Mouse (Mus musculus): ENCODE measurements at regions not wholly inside any gene's neighbourhood (a gene's known extent, or its start where the extent isn't known, plus 50 kb on each side); places are given as distances from the start of the nearest gene placed in this dataset.

DNA sequence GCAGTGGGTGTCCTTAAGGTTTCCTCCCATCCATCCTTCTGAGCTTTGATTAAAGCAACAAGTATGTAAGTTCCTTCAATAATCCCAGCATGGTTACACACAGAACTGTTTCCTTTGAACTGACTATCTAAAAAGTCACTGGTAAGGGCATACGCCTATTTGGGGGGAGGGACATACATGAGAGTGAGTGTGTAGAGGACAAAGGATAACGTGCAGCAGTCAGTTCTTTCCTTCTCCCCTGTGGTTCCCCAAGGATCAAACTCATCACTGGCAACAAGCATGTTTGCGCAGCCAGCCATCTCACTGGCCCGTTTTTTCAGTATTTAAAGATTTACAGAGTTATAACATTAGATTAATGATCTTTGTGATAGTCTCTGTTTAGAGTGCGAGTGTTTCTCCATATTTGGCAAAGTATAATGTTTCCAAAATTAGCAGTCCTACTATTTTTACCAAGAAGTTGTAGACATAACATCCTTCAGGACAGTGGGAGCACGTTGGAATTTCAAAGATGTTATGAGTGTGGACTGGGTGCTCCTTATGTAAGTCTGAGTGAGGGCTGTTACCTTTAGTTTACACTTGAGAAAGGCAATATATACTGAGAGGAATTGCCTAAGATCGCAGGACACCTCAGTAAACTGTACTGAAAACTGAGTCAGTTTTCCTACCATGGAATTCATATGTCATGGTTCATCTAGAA is 151.6 kb upstream of the Lrig3 start:
- no peak for TF ChIP-seq POLR2A (IDR thresholded peaks at IDR 0.05; ENCODE audit: insufficient read depth, low read depth, low read length)
- no peak for TF ChIP-seq CTCF (IDR thresholded peaks at IDR 0.05)
- TF ChIP-seq EP300 (IDR thresholded peaks at IDR 0.05; ENCODE audit: insufficient read depth, low read depth, low read length), result no peak
- intact Hi-C loops (cut with DNase I), result no loop called here
- DNase-seq, result no peak
- H3K79me2 ChIP-seq (replicated peaks; ENCODE audit: control insufficient read depth, insufficient read depth, low read length), result no peaks in the 10 kb centered on the region
- H3K4me1 ChIP-seq (ENCODE audit: control insufficient read depth, insufficient read depth, low read length), result no peaks in the 10 kb centered on the region
- no peak overlapping the region for H3K4me3 ChIP-seq
- no peak overlapping the region for H3K27ac ChIP-seq
- H3K36me3 ChIP-seq (ENCODE audit: control insufficient read depth, insufficient read depth, low read length), result no peaks in the 10 kb centered on the region
- 64% methylated on average over 7 of the region's 7 CpGs for WGBS
- peaks cover 1% of the 10 kb centered on the region; the same call in 1 of the 2 replicates for H3K27me3 ChIP-seq (ENCODE audit: control insufficient read depth, insufficient read depth, low read length)
- H3K9ac ChIP-seq (ENCODE audit: low read depth, low read length), result no peak overlapping the region

DNA sequence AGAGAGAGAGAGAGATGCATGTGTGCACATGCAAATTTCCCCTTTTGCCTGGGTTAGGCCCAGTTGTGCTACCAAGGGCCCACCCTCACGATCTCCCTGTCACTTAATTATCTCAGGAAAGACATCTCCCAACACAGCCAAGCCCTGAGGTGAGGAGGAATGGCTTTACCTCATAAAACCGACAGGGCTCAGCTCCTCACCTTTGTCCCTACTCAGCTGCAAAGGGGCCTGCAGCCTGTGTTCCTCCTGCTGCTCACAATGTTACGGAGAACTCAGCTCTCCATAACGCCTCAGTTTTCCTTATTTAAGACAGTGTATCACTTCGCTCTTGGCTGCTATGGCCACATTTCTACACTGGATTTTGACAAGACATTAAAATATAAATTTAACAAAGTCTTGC is 133.8 kb upstream of the Lrig3 start:
- H3K27ac ChIP-seq, result no peak overlapping the region
- H3K4me3 ChIP-seq, result no peak overlapping the region
- intact Hi-C loops (cut with DNase I), result no loop called here
- no peak for DNase-seq
- H3K27me3 ChIP-seq (ENCODE audit: control insufficient read depth, insufficient read depth, low read length), result no peaks in the 10 kb centered on the region
- H3K9ac ChIP-seq (ENCODE audit: low read depth, low read length), result no peak overlapping the region
- no peaks in the 10 kb centered on the region for H3K4me1 ChIP-seq (ENCODE audit: control insufficient read depth, insufficient read depth, low read length)
- H3K36me3 ChIP-seq (ENCODE audit: control insufficient read depth, insufficient read depth, low read length), result no peaks in the 10 kb centered on the region
- 67% methylated on average over 5 of the region's 5 CpGs for WGBS
- TF ChIP-seq CTCF (IDR thresholded peaks at IDR 0.05) (no peak), POLR2A (IDR thresholded peaks at IDR 0.05; ENCODE audit: insufficient read depth, low read depth, low read length) (no peak), EP300 (IDR thresholded peaks at IDR 0.05; ENCODE audit: insufficient read depth, low read depth, low read length) (no peak)
- no peaks in the 10 kb centered on the region for H3K79me2 ChIP-seq (replicated peaks; ENCODE audit: control insufficient read depth, insufficient read depth, low read length)

DNA sequence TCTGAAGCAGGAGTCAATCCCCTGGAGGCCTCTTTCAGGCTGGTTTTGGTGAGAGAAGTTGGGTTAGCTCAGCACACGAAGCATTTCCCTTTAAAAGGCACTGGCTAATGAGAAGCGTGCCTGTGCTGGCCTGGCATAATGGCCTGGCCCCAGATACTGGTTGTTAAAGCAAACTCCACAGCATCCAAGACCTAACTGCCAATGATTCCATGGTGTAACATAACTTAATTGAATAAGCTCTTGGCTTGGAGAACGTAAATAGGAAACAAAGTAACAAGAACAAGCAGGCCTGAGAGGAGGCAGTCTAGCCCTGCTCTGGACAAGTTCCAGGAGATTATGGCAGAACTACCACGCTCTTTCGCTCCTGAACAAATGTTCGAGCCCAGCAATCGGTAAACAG is 133.2 kb upstream of the Lrig3 start:
- Histone ChIP-seq H3K4me1 (ENCODE audit: control insufficient read depth, insufficient read depth, low read length) (no peaks in the 10 kb centered on the region), H3K27me3 (ENCODE audit: control insufficient read depth, insufficient read depth, low read length) (no peaks in the 10 kb centered on the region), H3K4me3 (no peak overlapping the region), H3K36me3 (ENCODE audit: control insufficient read depth, insufficient read depth, low read length) (no peaks in the 10 kb centered on the region), H3K79me2 (replicated peaks; ENCODE audit: control insufficient read depth, insufficient read depth, low read length) (no peaks in the 10 kb centered on the region), H3K27ac (no peak overlapping the region), H3K9ac (ENCODE audit: low read depth, low read length) (no peak overlapping the region)
- 77% methylated on average over 7 of the region's 7 CpGs for WGBS
- DNase-seq, result no peak
- intact Hi-C loops (cut with DNase I), result no loop called here
- TF ChIP-seq CTCF (IDR thresholded peaks at IDR 0.05) (no peak), EP300 (IDR thresholded peaks at IDR 0.05; ENCODE audit: insufficient read depth, low read depth, low read length) (no peak), POLR2A (IDR thresholded peaks at IDR 0.05; ENCODE audit: insufficient read depth, low read depth, low read length) (no peak)

DNA sequence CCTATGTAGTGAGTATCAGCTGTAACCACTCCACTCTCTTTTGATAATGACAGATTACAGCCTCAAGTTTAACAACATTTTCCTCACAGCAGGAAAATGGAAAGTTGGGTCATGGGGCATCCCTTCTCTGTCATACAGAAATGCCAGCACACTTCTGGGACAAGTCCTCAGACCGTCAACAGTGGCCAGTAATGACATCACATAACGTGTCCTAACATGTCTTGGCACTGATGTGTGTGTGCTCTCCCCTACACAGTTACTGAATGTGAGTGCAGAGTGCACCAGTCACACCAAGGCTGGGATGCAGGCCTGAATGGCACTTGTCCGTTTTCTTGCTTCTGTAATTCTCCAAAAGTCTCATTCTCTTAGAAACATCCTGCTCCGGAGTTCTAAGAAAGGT is 132.0 kb upstream of the Lrig3 start:
- intact Hi-C loops (cut with DNase I), result no loop called here
- H3K9ac ChIP-seq (ENCODE audit: low read depth, low read length), result no peak overlapping the region
- no peaks in the 10 kb centered on the region for H3K27me3 ChIP-seq (ENCODE audit: control insufficient read depth, insufficient read depth, low read length)
- no peak overlapping the region for H3K4me3 ChIP-seq
- H3K36me3 ChIP-seq (ENCODE audit: control insufficient read depth, insufficient read depth, low read length), result no peaks in the 10 kb centered on the region
- no peaks in the 10 kb centered on the region for H3K79me2 ChIP-seq (replicated peaks; ENCODE audit: control insufficient read depth, insufficient read depth, low read length)
- 70% methylated on average over 4 of the region's 4 CpGs for WGBS
- no peaks in the 10 kb centered on the region for H3K4me1 ChIP-seq (ENCODE audit: control insufficient read depth, insufficient read depth, low read length)
- DNase-seq, result no peak
- TF ChIP-seq POLR2A (IDR thresholded peaks at IDR 0.05; ENCODE audit: insufficient read depth, low read depth, low read length) (no peak), EP300 (IDR thresholded peaks at IDR 0.05; ENCODE audit: insufficient read depth, low read depth, low read length) (no peak), CTCF (IDR thresholded peaks at IDR 0.05) (no peak)
- no peak overlapping the region for H3K27ac ChIP-seq

DNA sequence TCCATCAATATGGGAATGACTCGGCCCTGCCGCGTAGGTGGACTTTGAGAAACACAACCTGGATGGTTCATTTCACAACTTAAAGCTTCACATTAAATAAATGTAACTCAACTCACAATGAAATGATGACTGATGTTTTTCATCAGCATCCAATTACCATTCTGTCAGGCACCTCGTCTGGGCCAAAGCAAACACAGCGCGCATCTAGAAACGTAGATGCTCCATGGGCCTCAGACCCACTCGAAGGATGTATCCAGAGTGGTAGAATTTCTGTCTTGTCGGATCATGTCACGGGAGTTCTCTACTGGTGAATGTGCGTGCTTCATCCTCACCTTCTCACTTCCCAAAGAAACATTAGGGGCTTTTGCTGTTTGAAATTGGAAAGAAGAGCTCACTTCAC is 127.0 kb upstream of the Lrig3 start:
- intact Hi-C loops (cut with DNase I), result no loop called here
- no peak for DNase-seq
- Histone ChIP-seq H3K4me3 (no peak overlapping the region), H3K79me2 (replicated peaks; ENCODE audit: control insufficient read depth, insufficient read depth, low read length) (no peaks in the 10 kb centered on the region), H3K27ac (no peak overlapping the region), H3K36me3 (ENCODE audit: control insufficient read depth, insufficient read depth, low read length) (no peaks in the 10 kb centered on the region), H3K9ac (ENCODE audit: low read depth, low read length) (no peak overlapping the region), H3K27me3 (ENCODE audit: control insufficient read depth, insufficient read depth, low read length) (no peaks in the 10 kb centered on the region), H3K4me1 (ENCODE audit: control insufficient read depth, insufficient read depth, low read length) (no peaks in the 10 kb centered on the region)
- WGBS, result 71% methylated on average over 11 of the region's 11 CpGs
- TF ChIP-seq EP300 (IDR thresholded peaks at IDR 0.05; ENCODE audit: insufficient read depth, low read depth, low read length) (no peak), CTCF (IDR thresholded peaks at IDR 0.05) (no peak), POLR2A (IDR thresholded peaks at IDR 0.05; ENCODE audit: insufficient read depth, low read depth, low read length) (no peak)

DNA sequence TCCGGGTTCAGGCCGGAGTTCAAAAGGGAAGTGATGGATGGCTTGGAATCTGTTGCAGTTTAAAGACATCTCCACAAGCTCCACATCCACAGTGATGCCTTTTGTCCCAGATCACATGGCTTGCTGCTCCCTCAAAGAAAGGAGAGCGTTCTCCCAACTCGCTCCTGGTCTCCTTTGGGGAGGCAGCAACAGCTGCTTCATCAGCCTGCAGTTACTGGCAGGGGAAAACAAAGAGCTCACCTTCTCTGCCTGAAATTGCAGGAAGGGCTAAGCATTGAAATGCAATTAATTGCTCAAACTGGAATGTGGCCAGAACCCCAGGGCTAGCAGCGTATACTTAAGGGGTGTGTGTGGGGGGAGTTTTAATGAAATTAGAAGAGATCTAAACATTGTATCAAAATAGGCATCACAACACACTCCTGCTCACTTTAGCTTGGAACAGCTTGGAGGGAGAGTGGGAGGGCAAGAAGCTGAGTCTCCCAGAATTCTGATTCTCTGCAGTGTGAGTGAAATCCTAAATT is 126.3 kb upstream of the Lrig3 start:
- H3K9ac ChIP-seq (ENCODE audit: low read depth, low read length), result no peak overlapping the region
- no peaks in the 10 kb centered on the region for H3K4me1 ChIP-seq (ENCODE audit: control insufficient read depth, insufficient read depth, low read length)
- H3K27ac ChIP-seq, result no peak overlapping the region
- DNase-seq, result no peak
- H3K27me3 ChIP-seq (ENCODE audit: control insufficient read depth, insufficient read depth, low read length), result no peaks in the 10 kb centered on the region
- intact Hi-C loops (cut with DNase I), result no loop called here
- H3K4me3 ChIP-seq, result no peak overlapping the region
- 24% methylated on average over 5 of the region's 5 CpGs for WGBS
- H3K79me2 ChIP-seq (replicated peaks; ENCODE audit: control insufficient read depth, insufficient read depth, low read length), result no peaks in the 10 kb centered on the region
- TF ChIP-seq CTCF (IDR thresholded peaks at IDR 0.05) (no peak), POLR2A (IDR thresholded peaks at IDR 0.05; ENCODE audit: insufficient read depth, low read depth, low read length) (no peak), EP300 (IDR thresholded peaks at IDR 0.05; ENCODE audit: insufficient read depth, low read depth, low read length) (no peak)
- H3K36me3 ChIP-seq (ENCODE audit: control insufficient read depth, insufficient read depth, low read length), result no peaks in the 10 kb centered on the region

Measured in heart, adult 2 months (tissue).